Mouse (Mus musculus): ENCODE data around the gene Sez6l.

GRCm38 (mm10) chr5:112526435-112526834, 50.5 kb downstream of the Sez6l start:
- TF ChIP-seq CTCF (IDR thresholded peaks at IDR 0.05; ENCODE audit: extremely low read depth, insufficient read depth, insufficient read length, insufficient replicate concordance) (no peak), POLR2A (IDR thresholded peaks at IDR 0.05; ENCODE audit: low read depth, low read length) (no peak)
